Mouse (Mus musculus): ENCODE results near the gene Ints5. TPM values are rescaled to one million over a fixed set of nuclear protein-coding genes. Genes with fewer than 3 reads are reported as not detected.

Gene Ints5
- total RNA-seq, 2 experiments from 2014 or later: 24.4 to 25.6 TPM

GRCm38 (mm10) chr19:8944062-8944461 is 51.3 kb downstream of the Ints5 start:
- TF ChIP-seq CTCF (conservative IDR thresholded peaks at IDR 0.05): no peak
- no peak overlapping the region for H3K27ac ChIP-seq
- no peak overlapping the region; the same call in 1 of the 2 replicates for H3K4me3 ChIP-seq
- DNase-seq (ENCODE audit: low spot score in 2 of 2): no peak

- TF ChIP-seq CTCF (conservative IDR thresholded peaks at IDR 0.05): no peak
- Histone ChIP-seq H3K4me3 (peak overlapping the region; percentile 13), H3K27ac (0 out of 2 replicates have a peak overlapping the region, but pooled peaks have one; percentile 8)
- DNase-seq (ENCODE audit: low spot score in 2 of 2): no peak
Observed at GRCm38 (mm10) chr19:8944750-8945149, 51.9 kb downstream of the Ints5 start.

GRCm38 (mm10) chr19:8945251-8945650 is 52.4 kb downstream of the Ints5 start:
- TF ChIP-seq CTCF (conservative IDR thresholded peaks at IDR 0.05): no peak
- Histone ChIP-seq H3K27ac (0 out of 2 replicates have a peak overlapping the region, but pooled peaks have one; percentile 8), H3K4me3 (peak overlapping the region; percentile 13)
- no peak for DNase-seq (ENCODE audit: low spot score in 2 of 2)

- TF ChIP-seq CTCF (conservative IDR thresholded peaks at IDR 0.05): no peak
- no peak for DNase-seq (ENCODE audit: low spot score in 2 of 2)
- no peak overlapping the region for H3K4me3 ChIP-seq
Observed at GRCm38 (mm10) chr19:8946929-8947328, 54.1 kb downstream of the Ints5 start.

More at GRCm38 (mm10) chr19:8946929-8947328, 54.1 kb downstream of the Ints5 start:
- no peak overlapping the region for H3K27ac ChIP-seq

Small RNA genes lying within 50 kb of the gene (microRNA-seq; reads per million reads assigned to microRNA genes)
- gene Mir5136: 0 reads per million in 2 experiments

Other genes starting within 250 kb of the Ints5 start
- gene Chrm1, start 229.2 kb upstream of the Ints5 start, total RNA-seq (2021): 100 to 1,000 TPM; 179 to 190 TPM
- 100 to 1,000 TPM; 149 to 151 TPM for gene Slc3a2, start 169.6 kb upstream of the Ints5 start, total RNA-seq (2021)
- gene Wdr74, start 157.2 kb upstream of the Ints5 start, total RNA-seq (2021): 10 to 100 TPM; 47.4 to 55.0 TPM
- 1 to 10 TPM; 1.5 to 3.4 TPM for gene 1700092M07Rik, start 152.3 kb upstream of the Ints5 start, total RNA-seq (2021)
- 10 to 100 TPM; 69.5 to 78.4 TPM for gene Stx5a, start 151.6 kb upstream of the Ints5 start, total RNA-seq (2021)
- gene Nxf1, start 135.9 kb upstream of the Ints5 start, total RNA-seq (2021): 100 to 1,000 TPM; 102 to 106 TPM
- gene Tmem223, start 122.0 kb upstream of the Ints5 start, total RNA-seq (2021): 10 to 100 TPM; 75.4 to 82.7 TPM
- gene Tmem179b, start 118.5 kb upstream of the Ints5 start, total RNA-seq (2021): 1 to 10 TPM; 7.4 to 7.7 TPM
- gene Taf6l, start 106.6 kb upstream of the Ints5 start, total RNA-seq (2021): 10 to 100 TPM; 15.7 to 18.4 TPM
- 100 to 1,000 TPM; 113 to 120 TPM for gene Polr2g, start 94.4 kb upstream of the Ints5 start, total RNA-seq (2021)
- gene Zbtb3, start 90.5 kb upstream of the Ints5 start, total RNA-seq (2021): 1 to 10 TPM; 5.8 to 6.5 TPM
- 10 to 100 TPM; 36.5 to 37.9 TPM for gene Ttc9c, start 73.7 kb upstream of the Ints5 start, total RNA-seq (2021)
- 100 to 1,000 TPM; 123 to 127 TPM for gene Hnrnpul2, start 73.0 kb upstream of the Ints5 start, total RNA-seq (2021)
- 1 to 10 TPM in 1 of 2 experiments, not detected in 1; 3.4 TPM for gene AC129217.1, start 63.2 kb upstream of the Ints5 start, total RNA-seq (2021)
- gene Bscl2, start 55.5 kb upstream of the Ints5 start, total RNA-seq (2021): 100 to 1,000 TPM; 101 TPM
- 100 to 1,000 TPM; 160 TPM for gene Gng3, start 53.8 kb upstream of the Ints5 start, total RNA-seq (2021)
- gene Lrrn4cl, start 42.2 kb upstream of the Ints5 start, total RNA-seq (2021): under 1 TPM; 0.32 to 0.44 TPM
- 100 to 1,000 TPM in 1 of 2 experiments, 10 to 100 TPM in 1; 93.5 to 100 TPM for gene Ubxn1, start 21.5 kb upstream of the Ints5 start, total RNA-seq (2021)
- 10 to 100 TPM; 32.5 to 32.8 TPM for gene Uqcc3, start 12.1 kb upstream of the Ints5 start, total RNA-seq (2021)
- 1 to 10 TPM; 4.8 to 6.6 TPM for gene Lbhd1, start 9.3 kb upstream of the Ints5 start, total RNA-seq (2021)
- not detected for gene Gm49403, start 9.1 kb upstream of the Ints5 start, total RNA-seq (2021)
- 10 to 100 TPM; 25.3 to 30.0 TPM for gene 1810009A15Rik, start 4.2 kb upstream of the Ints5 start, total RNA-seq (2021)
- 1 to 10 TPM; 2.0 to 2.9 TPM for gene Gm49416, start 4.1 kb upstream of the Ints5 start, total RNA-seq (2021)
- 100 to 1,000 TPM; 114 to 118 TPM for gene Ganab, start 5.1 kb downstream of the Ints5 start, total RNA-seq (2021)
- gene B3gat3, start 27.4 kb downstream of the Ints5 start, total RNA-seq (2021): 100 to 1,000 TPM; 167 to 191 TPM
- 1 to 10 TPM; 4.4 to 5.7 TPM for gene Rom1, start 36.4 kb downstream of the Ints5 start, total RNA-seq (2021)
- 10 to 100 TPM; 11.5 to 11.7 TPM for gene Eml3, start 36.5 kb downstream of the Ints5 start, total RNA-seq (2021)
- gene Mta2, start 48.9 kb downstream of the Ints5 start, total RNA-seq (2021): 10 to 100 TPM; 58.0 to 68.7 TPM
- 10 to 100 TPM; 20.7 to 20.8 TPM for gene Tut1, start 60.8 kb downstream of the Ints5 start, total RNA-seq (2021)
- 100 to 1,000 TPM; 238 to 242 TPM for gene Eef1g, start 74.0 kb downstream of the Ints5 start, total RNA-seq (2021)
- gene Ahnak, start 96.3 kb downstream of the Ints5 start, total RNA-seq (2021): 10 to 100 TPM; 19.4 to 21.9 TPM
- gene Scgb1a1, start 195.0 kb downstream of the Ints5 start, total RNA-seq (2021): not detected
- gene Asrgl1, start 242.6 kb downstream of the Ints5 start, total RNA-seq (2021): 100 to 1,000 TPM; 133 to 162 TPM